Mouse (Mus musculus): ENCODE measurements around the gene Cfap36.

GRCm38 (mm10) chr11:29254643-29255042, 7.4 kb upstream of the Cfap36 start:
- TF ChIP-seq CTCF (IDR thresholded peaks at IDR 0.05; ENCODE audit: low read depth): no peak
- no peak for TF ChIP-seq EP300 (IDR thresholded peaks at IDR 0.05; ENCODE audit: low read depth)
